Mouse (Mus musculus) thymus, postnatal 0 days (tissue): ENCODE results near the gene Sebox. TPM values are rescaled to one million over a fixed set of nuclear protein-coding genes. Genes with fewer than 3 reads are reported as not detected.

Experiments
- DNase-seq: peaks from one replicate; pipeline ENCODE4 v3.0.0-alpha.2; 2015; ENCODE audit warnings: low spot score
- polyA plus RNA-seq: library from polyadenylated mRNA; unstranded; fragments of >200 nt; fragmentation: Nextera tagmentation; extraction: Ambion mirVana; gene quantifications from 2 replicates; pipeline ENCODE4 v1.2.1, GENCODE M21; 2015

Gene Sebox
- polyA plus RNA-seq: 0.17 TPM in 1 of 2 replicates, not detected in the other

DNA sequence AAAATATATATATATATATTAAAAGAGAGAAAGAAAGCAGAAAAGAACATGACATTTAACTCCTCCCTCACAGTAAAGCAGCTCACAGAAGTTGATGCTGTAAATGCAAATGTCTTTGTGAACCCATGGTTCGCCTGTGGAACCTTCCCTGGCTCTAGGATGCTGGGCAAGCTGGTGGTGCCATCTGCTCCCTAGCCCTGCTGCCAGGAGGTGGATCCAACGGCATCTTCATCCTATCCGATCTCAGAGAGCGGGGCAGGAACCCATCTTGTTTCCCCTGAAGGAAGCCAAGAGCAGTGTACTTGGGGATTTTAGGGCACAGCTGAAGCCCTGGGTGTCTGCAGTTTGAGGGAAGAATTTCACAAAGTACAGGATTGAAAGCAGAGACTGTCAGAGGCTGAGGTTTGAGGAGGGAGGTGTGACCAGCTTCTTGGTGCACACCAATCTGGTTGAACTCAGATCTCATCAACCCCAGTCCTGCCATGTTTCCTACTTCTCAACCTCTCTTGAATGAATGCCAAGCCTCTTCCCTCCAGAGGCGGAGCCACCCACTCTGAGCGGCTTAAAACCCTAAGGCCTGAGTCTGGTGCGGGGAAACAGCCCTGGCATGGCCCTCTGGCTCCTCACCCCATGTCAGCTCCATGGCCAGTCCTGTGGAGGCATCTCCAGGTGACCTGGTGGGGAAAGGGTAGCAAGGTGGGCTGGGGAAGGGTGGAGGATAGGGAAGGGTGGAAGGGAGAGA lies at the start of gene Sebox:
TSS of gene Sebox (plus strand) at position 539 of the 742 bp plus-strand sequence.
- no peak for DNase-seq

DNA sequence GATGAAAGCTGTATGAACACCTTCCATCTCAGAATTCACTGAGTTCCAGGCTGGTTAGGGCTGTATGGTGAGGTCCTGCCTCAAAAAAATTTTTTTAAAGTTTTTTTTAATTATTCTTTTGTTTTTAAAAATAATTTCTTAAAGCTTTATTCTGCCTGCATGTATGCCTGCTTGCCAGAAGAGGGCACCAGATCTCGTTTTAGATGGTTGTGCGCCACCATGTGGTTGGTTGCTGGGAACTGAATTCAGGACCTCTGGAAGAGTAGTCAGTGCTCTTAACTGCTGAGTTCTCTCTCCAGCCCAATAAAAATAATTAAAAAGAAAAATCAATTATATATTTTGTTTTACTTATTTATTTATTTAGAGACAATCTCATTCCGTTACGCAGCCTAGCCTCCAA lies 49.6 kb upstream of the Sebox start:
- peak; percentile 75 for DNase-seq

DNA sequence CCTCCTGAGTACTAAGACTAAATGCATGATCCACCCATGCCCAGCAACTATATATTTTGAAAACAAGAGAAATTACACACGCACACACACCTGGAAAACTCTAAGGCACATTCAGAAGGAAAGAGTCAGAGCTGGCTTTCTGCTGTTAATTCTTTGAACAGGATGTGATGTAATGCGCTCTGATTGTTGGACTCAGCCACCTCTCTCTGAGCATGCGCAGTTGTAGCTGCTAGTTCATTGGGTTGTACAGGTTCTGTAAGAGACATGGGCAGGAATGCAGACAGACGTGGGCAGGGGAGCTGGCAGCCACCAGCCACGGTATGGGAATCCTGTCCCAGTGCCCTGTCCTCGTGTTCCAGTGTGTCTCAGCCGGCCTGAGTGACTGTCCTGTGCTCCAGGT lies 49.0 kb upstream of the Sebox start:
- DNase-seq: no peak

DNA sequence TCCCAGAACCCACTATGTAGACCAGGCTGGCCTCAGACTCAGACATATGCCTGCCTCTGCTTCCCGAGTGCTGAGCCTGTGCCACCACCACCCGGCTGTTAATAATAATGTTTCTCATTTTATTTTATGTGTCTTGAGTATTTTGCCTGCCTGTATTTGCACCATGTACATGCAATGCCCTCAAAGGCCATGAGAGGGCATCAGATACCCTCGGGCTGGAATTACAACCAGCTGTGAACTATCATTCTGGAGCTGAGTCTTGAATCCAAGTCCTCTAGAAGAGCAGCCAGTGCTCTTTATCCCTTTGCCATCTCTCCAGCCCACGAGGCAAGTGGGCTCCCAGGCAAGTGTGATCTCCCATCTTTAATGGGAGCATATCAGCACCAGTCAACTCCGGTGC lies 47.9 kb upstream of the Sebox start:
- DNase-seq: peak; percentile 36

DNA sequence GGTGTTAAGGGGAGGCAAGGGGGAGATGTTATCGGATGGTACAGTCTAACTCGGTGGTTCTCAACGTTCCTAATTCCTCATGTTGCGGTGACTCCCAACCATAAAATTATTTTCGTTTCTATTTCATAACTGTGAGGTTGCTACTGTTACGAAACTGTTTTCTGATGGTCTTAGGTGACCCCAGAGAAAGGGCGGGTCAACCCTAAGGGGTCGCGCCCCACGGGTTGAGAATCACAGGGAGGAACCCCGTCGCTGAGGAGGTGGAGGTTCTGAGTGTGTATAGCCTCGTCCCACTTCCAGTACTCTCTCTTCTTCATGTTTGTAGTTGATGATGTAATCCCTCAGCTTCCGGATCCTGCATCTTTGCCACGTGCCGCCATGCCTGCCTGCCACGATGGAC lies 44.5 kb upstream of the Sebox start:
- DNase-seq: no peak

DNA sequence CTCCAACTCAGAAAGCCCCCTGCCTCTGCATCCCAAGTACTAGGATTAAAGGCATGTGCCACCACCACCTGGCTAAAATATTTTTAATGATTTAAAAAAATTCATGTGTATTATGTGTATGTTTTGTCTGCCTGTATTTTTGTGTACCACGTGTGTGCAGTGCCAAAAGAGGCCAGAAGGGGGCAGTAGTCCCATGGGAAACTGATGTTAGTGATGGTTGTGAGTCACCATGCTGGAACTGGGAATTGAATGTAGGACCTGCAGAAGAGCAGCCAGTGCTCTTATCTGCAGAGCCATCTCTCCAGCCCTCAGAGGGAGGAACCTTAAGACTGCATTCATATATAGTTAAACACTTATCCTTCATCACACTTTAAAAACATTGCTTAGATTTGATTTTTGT lies 41.4 kb upstream of the Sebox start:
- DNase-seq: no peak

DNA sequence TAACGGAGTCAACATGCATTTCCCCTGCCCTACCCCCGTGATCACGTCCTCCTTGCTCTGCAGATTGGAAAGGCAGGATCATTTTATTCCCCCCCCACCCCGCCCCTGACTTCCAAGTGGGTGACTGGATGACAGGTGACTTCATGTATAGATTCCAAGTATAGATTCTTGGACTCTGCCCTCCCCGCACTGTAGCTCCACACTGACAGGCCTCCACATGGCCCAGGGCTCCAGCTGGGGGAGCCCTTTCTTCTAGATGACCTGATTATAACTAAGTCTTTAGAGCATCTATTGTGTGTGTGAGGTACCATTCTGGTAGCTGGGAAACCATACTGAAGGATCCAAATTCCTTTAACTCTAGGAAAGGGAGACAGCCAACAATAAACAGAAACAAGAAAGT lies 40.6 kb upstream of the Sebox start:
- no peak for DNase-seq

DNA sequence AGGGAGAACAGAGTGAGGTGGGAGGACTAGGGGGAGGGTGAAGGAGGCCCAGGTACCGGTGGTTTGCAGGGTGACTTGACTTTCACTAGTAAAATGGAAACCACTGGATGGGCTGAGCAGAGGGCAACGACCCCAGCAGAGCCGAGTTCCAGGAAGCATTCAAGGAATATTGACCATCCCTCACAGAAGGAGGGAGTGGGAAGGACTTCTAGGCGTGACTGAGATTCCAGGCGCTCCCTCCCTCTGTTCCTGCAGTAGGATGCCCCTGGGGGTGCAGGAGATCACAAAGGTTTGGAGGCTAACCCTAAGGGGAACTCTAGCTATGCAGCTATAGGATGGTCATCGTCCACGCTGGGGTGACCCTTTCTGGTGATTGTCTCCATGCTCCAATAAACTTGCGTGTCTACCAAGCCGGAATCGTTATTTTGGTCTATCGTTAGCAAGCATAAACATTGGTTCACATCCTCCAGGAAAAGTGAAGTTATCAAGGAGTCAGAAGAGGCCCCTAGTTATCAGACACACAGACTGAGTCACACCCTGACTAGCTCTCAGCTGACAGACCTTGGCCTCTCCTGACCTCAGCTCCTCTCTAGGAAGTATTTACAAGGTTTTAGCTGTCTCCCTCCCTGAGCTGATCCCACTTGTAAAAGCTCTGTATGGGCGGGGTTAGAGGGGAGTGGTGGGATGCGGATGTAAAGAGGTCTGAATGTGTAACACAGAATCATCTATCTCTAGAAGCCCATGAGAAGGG lies 39.8 kb upstream of the Sebox start:
- no peak for DNase-seq

DNA sequence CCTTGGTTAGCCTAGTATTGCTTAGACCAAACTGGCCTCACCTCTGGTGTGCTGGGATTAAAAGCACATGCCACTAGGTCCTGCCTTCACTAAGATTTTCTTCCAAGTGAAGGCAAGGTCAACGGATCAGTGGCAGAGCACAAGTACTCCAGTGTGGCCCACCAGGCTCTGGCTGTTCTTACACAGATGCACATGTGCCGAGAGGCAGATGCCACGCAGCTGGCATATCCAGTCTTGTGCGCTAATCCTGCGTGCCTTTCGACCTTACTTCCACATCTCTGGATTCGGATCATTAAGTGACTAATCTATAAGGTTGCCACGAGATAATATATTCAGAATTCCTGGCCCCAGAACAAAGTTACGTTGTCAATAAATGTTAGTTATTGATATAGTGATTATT lies 38.1 kb upstream of the Sebox start:
- no peak for DNase-seq

DNA sequence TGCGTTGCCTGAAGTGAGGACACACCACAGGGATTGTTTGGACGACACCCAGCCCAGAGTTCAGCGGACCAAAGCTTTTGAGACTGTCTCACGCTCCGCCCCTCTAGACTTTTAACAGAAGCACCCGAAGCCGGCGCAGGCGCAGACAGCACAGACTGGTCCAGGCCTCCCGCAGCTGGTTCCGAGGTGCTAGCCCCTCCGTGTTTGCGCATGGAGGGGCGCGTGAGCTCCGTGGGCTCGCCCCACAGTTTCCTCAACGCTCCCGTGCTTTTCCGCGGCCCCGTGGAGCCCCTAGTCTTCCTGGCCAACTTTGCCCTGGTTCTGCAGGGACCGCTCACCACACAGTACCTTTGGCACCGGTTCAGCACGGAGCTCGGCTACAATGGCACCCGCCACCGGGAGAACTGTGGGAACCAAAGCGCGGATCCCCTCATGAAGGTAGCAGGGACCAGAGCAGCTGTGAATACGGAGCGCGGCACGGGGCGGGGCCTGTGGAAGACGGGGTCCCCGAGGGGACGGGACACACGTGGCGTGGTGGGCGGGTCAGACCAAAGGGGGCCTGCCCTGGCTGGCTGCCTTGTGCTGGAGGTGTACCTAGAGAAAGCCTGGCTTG lies 37.6 kb upstream of the Sebox start, which contains the start of gene Slc46a1:
TSS of gene Slc46a1 (plus strand) at position 130 of the 613 bp plus-strand sequence.
- DNase-seq: peak; percentile 66

DNA sequence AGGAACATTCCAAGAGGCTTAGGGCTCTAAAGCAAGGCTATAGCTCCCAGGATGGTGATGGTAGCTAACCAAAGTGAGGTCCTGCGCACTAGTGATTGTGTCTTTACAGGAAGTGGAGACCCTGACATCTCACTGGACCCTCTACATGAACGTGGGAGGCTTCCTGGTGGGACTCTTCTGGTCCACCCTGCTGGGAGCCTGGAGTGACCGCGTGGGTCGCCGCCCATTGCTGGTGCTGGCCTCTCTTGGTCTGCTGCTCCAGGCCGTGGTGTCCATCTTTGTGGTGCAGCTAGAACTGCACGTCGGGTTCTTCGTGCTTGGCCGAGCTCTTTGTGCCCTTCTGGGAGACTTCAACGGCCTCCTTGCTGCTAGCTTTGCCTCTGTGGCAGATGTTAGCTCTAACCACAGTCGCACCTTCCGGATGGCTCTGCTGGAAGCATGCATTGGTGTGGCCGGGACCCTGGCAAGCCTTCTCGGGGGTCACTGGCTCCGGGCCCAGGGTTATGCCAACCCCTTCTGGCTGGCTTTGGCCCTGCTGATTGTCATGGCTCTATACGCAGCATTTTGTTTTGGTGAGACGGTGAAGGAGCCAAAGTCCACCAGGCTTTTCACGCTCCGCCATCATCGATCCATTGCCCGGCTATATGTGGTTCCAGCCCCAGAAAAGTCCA lies 36.9 kb upstream of the Sebox start:
- no peak for DNase-seq

DNA sequence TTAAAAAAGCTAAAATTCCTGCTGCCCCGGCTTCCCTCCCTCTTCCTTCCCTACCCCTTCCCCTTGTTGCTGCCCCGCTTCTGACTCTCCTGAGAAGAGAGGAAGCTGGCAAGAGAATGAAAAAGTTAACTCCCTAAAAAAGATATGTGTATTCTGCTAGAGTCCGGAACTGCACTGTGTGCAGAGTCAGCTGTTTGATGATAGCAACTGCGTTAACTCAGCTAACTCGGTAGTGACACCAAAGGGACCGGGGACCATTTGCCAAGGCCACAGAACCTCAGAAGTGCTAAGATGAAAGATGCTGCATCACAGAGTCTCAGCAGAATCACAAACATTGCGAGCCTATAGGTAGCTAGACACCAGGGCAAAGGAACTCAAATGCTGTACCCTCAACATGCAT lies 35.7 kb upstream of the Sebox start:
- DNase-seq: no peak

DNA sequence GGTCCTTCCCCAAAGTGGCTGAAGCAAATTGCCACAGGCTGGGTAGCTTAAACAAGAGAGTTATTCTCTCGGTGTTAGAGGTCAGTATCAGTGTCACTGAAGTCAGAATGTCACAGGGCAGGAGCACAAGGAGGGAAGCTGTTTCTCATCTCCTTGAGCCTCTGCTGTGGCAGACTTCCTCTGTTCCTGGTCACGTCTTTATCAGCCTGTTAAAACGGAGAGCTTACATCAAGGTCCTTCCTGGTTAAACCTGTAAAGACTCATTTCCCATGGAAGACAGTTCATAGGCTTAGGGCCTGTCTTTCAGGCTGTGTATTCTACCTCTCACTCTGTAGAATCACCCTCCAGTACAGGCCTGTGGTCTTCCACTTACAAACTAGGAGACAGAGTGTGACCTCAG lies 35.3 kb upstream of the Sebox start:
- no peak for DNase-seq

DNA sequence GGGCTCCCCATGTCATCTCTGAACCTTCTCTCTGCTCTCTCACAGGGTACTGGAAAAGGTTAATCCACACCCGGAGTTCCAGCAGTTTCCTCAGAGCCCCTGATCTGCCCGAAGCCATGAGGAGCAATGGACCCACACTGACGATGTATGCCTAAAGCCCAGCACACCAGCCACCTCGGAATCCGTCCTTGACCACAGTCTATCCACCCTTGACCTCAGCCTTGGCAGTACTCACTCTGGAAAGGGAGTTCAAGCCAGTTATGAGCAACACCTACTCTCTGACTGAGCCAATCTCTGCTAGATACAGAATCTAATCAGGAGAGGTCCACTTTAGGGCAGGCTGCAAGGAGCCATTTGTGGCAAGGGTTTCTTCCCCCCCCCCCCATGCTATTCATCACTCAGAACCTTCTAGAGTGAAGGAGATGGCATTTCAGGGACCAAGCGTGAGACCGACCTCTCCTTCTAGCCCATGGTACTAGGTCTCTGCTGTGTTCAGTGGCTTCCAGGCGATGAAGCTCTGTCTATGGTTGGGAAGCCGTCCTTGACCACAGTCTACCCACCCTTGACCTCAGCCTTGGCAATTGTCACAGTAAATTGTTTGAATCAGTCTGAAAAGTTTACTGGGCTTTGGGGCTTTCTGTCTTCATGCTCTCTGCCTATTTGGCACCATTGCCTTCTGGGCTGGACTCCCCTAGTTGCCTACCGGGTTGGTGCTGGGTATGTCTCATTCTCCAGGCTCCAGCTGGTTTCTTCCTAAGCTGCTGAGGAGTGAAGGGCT lies 31.7 kb upstream of the Sebox start:
- DNase-seq: no peak

DNA sequence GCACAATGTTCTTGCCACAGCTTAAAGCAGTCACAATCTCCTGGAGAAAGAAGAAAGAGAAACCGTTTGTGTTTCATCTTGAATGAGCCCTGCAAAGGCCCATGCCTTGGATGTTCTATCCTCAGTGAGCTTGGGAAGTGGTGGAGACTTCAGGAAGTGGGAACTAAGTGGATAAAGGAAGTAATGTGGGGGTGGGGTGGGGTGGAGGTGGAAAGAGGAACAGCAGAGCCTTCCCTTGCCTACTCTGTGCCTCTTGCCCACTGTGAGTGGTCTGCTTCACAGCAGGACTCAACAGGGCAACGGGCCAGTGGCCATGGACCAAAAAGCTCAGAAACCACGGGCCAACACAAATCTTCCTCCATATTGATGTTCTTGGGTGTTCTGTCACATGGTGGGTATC lies 28.0 kb upstream of the Sebox start:
- no peak for DNase-seq

DNA sequence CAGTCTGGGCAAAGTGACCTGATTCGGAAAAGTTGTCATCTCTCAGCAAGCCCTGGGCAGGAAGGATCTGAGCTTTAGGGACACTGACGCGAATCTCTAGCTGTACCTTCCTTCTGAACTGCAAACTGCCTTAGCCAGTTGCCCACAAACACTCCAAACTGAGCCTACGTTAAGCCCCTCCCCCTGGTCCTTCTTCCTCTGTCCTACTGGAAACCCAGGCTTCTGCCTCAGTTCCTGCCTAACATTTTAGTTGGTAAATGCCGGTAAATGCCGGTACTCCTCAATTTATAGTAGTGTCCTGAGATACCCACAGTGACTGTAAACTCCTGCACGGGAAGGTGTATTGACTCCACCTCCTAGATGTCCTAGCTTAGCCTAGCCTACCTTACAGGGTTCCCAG lies 19.6 kb upstream of the Sebox start:
- DNase-seq: no peak

DNA sequence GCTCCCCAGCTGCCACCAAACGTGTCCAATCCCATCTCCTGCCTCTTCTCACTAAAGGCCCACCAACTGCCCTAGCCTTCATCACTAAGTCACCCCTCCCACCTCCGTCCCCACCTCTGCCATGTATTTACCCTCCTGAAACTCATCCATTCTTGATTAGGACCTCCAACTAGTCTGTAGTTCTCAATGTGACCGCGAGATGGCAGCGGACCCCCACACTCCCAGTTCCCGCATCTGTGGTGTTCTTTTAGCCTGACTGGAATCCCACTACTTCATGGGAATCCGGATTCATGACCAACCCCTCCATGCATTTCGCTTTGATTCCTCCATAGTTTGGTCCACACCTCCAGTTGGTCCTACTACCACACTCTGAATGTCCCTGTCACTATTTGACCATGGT lies 15.1 kb upstream of the Sebox start:
- peak; percentile 59 for DNase-seq

DNA sequence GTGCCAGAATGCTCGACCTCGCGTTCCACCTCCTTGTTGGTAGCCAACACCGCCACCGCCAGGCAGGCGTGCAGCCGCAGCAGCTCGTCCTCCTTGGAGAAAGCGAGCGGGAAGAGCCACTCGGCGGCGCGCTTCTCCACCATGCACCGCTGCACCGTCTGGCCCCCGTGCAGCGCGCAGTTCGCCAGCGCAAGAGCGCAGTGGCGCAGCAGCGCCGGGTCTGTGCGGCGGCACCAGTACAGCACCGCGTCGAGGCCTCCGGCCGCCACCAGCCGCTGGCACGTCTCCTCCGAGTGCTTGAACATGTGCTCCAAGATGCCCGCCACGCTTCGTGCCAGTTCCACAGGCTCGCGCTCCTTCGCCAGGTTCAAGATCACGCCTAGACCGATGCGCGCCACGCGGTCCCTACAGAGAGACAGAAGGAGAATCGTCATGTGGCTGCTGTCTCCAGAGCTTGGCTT lies 12.4 kb upstream of the Sebox start:
- peak; percentile 18 for DNase-seq

DNA sequence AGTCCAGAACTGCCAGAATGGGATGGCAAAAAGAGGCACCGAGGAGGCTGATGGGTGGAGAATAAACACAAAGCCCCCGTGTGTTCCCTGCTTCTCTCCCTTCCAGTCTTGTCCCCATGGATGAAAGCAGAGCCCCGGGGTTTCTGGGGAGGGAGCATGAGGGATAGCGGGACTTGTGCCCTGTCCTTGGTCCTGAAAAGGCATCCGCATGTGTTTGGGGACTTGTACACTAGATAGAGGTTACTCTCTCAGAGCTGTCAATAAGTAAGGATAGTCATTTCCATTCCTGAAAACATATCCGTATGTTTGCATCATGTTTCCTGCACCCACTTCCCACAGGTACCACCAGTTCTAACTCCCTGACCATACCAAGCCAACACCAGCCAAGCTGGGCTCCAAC lies 7.3 kb upstream of the Sebox start:
- peak; percentile 44 for DNase-seq

DNA sequence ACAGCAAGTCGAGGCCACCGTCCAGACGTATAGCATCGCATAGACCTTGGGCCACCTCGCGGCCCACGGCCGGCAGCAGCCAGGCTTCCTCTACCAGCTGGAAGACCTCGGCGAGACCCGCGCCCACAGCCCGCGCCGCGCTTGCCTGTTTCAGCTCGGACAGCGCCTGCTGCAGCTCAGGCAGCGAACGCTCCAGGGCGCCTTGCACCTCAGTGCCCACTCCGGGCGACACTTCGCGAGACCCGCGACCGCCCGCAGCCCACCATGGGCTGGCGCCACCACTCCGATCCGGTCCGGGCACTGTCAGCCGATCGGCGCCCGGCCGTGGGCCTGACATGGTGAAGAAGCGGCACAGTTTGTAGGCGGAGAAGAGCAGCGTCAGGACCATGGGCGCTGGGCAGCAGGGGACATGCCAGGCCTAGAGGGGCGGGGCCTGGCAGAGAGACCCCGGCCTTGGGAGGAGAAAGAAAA lies 6.1 kb upstream of the Sebox start:
- DNase-seq: peak; percentile 20
